ENCODE assay signal across 9 mouse cellular contexts in the genomic region with DNA sequence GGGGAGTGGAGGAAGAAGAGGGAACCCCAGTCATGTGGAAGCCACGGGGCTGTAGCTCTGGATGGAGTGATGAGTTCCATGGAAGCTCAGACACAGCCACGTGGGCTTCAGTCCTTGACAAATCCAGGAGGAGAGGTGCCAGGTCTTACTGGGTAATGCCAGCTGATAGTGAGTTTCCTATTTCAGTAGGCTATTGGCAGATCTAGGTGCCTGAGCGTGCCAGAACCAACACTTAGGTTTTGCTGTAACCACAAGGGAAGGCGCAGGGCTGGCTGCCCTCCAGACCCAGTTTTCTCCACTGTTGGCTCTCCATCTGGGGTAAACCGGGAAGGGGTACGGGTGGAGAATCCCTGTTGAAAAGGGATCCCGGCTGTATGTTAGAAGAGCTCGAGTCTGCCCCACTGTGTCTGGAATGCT.
DNase-seq lines count a peak whose midpoint lies in the region; ATAC-seq and TF ChIP-seq lines count a peak whose summit lies in the region.
"Had no signal": no experiment of that assay in that cellular context is flagged by ENCODE, and none has a peak within 500 bp of the region (broad histone marks: within the 10 kb centered on the region; RNA-seq: fewer than 3 reads in every experiment).

No protein-coding gene starts in this region.

- TF ChIP-seq POLR2A in liver, adult 2 months (IDR thresholded peaks at IDR 0.05; ENCODE audit: extremely low read depth, insufficient read depth, low read length), result no peak

- no peak overlapping the region for H3K4me2 ChIP-seq in liver, embryonic 11.5 days
- H3K4me2 ChIP-seq: midbrain, embryonic 12.5 days had no signal

- H3K36me3 ChIP-seq in liver, adult 2 months (ENCODE audit: control insufficient read depth, insufficient read depth, low read length), result no peaks in the 10 kb centered on the region
- H3K36me3 ChIP-seq in liver, embryonic 11.5 days (ENCODE audit: control insufficient read depth, insufficient read depth, low read length), result 0 out of 2 replicates have a peak, but pooled peaks cover 2% of the 10 kb centered on the region

- no peaks in the 10 kb centered on the region for H3K4me1 ChIP-seq in liver, adult 2 months (ENCODE audit: control insufficient read depth, insufficient read depth, low read length)
- no peaks in the 10 kb centered on the region for H3K4me1 ChIP-seq in liver, embryonic 11.5 days (replicated peaks; ENCODE audit: control insufficient read depth, insufficient read depth, low read length)
- H3K4me1 ChIP-seq: midbrain, embryonic 12.5 days had no signal

- no peaks in the 10 kb centered on the region for H3K79me2 ChIP-seq in liver, adult 2 months (ENCODE audit: control insufficient read depth, insufficient read depth, low read length)

- H3K27ac ChIP-seq in liver, adult 2 months (replicated peaks; ENCODE audit: insufficient read depth, low read depth, low read length), result no peak overlapping the region
- H3K27ac ChIP-seq in liver, embryonic 11.5 days (ENCODE audit: low read depth, low read length), result no peak overlapping the region
- H3K27ac ChIP-seq: midbrain, embryonic 12.5 days had no signal

- peak; percentile 81 for DNase-seq in liver, adult 2 months (ENCODE audit: extremely low read depth, low read depth, low spot score)
- no peak for DNase-seq in liver
- DNase-seq in cerebellum, adult 8-10 months, result peak; percentile 11
- DNase-seq in heart, postnatal 10 days, result peak; percentile 90
- DNase-seq in left cerebral cortex, postnatal 10 days (ENCODE audit: extremely low spot score in 1 of 2, low spot score in 2 of 2), result peak; percentile 54 to 70
- peak; percentile 53 for DNase-seq in right cerebral cortex, adult 18-20 months
- no peak for DNase-seq in liver, embryonic 11.5 days (ENCODE audit: low spot score)
- no peak for DNase-seq in T-cell, adult 2 months (ENCODE audit: low spot score)

- ATAC-seq in liver, embryonic 11.5 days (replicated peaks; ENCODE audit: low FRiP score), result no peak

- TF ChIP-seq CTCF in liver, adult 2 months (IDR thresholded peaks at IDR 0.05; ENCODE audit: low read depth, low read length), result no peak

- intact Hi-C loops in heart, postnatal 10 days (cut with DNase I), result no loop called here
- intact Hi-C loops in left cerebral cortex, postnatal 10 days (cut with DNase I), result no loop called here

- H3K9ac ChIP-seq in liver, adult 2 months (ENCODE audit: low read depth, low read length), result no peak overlapping the region
- H3K9ac ChIP-seq in liver, embryonic 11.5 days (ENCODE audit: low read depth, low read length), result no peak overlapping the region
- H3K9ac ChIP-seq: midbrain, embryonic 12.5 days had no signal

- H3K27me3 ChIP-seq in liver, adult 2 months (ENCODE audit: control insufficient read depth, insufficient read depth, low read length), result no peaks in the 10 kb centered on the region
- no peaks in the 10 kb centered on the region for H3K27me3 ChIP-seq in liver, embryonic 11.5 days (replicated peaks; ENCODE audit: control insufficient read depth, insufficient read depth, low read length)
- H3K27me3 ChIP-seq: midbrain, embryonic 12.5 days had no signal

- no peak overlapping the region for H3K4me3 ChIP-seq in liver, adult 2 months (ENCODE audit: insufficient read depth, low read depth, low read length)
- no peak overlapping the region for H3K4me3 ChIP-seq in liver, embryonic 11.5 days (ENCODE audit: low read depth, low read length)
- H3K4me3 ChIP-seq: midbrain, embryonic 12.5 days had no signal

- whole genome bisulfite sequencing in liver, adult 2 months, result 32% methylated on average over 8 of the region's 8 CpGs
- WGBS in liver, embryonic 11.5 days, result 76% methylated on average over 8 of the region's 8 CpGs

- H3K9me3 ChIP-seq in liver, embryonic 11.5 days (ENCODE audit: control insufficient read depth, low read length), result no peaks in the 10 kb centered on the region
- H3K9me3 ChIP-seq: midbrain, embryonic 12.5 days had no signal

Comparison
In these comparisons a context has a peak if more than half of its experiments do, and no peak if none do; other contexts are left out.
1. DNase-seq: peak in liver, adult 2 months (single experiment), cerebellum, adult 8-10 months (single experiment), heart, postnatal 10 days (2 of 2), left cerebral cortex, postnatal 10 days (2 of 2) and right cerebral cortex, adult 18-20 months (single experiment); none in liver (single experiment), liver, embryonic 11.5 days (single experiment) and T-cell, adult 2 months (single experiment).